Mouse (Mus musculus) kidney, postnatal 4 days (tissue): Measurements from ENCODE around the gene Arel1.
A peak's percentile ranks its signal among the peaks of the same experiment; 100 is the strongest.

Experiments
- DNase-seq, 2 experiments: peaks; one replicate each; pipeline ENCODE4 v3.0.0; 2021; ENCODE audit warnings: mixed read lengths in 2 of 2

Gene Arel1

DNA sequence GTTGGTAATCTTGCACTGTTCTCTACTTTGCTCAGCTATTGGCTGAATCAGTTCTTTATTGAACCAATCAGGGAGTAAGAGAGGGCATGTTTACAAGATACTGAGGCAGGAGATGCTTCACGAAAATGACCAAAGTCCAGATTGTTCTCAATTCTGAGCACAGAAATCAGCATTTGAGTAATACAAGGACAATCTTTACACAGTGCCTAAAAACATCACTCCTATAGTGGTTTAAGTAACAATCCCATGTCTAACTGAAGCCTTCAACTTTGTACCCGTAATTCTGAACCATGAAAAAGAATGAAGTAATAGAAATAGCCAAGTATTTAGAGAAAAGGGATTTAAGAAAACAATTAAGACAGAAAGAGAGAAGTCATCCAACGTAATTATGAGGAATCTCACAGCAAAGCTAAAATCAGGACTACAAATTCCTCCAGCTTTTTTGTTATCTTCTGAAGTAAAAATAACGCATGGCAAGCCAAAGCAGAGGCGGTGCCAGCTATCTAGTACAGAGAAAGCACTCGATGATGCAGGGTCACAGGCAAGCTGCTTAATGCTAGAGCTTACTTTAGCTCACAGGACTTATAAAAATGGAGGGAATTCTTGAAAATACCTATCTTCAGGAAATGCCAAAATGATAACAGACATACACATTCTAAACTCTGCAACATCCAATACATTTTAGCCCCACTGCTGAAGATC is 22.0 kb downstream of the Arel1 start:
- DNase-seq, result no peak

DNA sequence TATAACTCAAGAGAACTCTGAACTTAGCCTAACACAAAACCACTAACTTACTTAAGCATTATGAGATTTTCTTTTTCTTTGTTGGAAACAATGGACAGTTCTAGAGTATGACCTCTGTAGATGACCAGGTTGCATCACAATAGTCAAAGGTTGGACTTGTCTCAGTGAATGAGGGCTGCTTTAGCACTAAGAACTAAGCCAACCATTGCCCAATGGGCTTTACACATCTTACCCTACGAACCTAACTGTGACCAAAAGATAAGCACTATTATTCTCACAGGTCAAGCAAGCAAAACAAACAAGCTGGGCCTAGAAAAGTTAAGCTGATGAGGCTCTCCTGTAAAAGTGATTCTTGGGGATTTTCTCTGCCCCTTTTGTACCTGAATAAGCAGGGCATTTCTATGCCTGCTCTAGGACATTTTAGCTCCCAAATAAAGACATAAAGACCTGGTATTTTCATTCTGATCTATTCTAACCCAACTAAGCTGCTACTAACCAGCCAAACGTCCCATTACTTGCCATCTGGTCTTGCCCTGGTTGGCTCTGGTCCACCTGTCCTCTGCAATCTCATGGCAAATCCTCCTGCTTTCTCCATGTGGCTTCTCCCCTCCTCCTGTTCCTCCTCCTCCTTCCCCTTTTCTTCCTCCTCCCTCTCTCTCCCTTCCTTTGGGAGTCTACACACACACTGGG is 22.7 kb downstream of the Arel1 start:
- DNase-seq, result no peak

DNA sequence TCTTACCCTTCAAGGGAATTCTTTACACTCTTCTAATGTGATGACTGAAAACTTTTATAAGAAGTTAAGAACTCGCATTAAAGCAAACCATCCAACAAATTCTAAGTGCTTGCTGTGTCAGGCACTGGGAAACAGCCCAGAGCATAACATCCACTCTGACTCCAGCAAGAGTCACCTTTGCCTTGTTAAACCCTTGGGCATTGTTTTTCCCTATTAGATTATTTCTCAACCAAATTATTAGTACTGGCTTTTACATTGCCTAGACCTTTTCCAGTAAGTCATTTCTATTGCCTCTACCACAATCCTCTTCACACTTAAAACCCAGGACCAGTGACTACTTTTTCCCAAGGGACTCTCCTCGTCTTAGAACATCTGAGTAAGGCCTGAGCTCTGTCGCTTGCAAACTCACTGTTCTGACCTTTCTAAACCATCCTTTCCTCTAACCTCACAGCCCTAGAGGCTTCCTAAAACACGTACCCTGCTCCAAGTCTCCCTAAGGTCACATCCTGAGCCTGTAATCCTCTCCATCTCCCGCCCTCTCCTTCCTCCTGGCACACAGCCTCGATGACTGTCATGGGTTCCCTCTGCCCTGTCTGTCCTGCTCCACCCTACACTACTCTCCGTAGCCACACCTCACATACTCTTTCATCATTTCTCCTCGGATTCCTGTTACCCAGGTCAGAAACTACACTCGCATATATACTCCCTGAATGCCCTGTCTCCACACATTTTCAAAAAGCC is 25.7 kb downstream of the Arel1 start:
- no peak for DNase-seq

DNA sequence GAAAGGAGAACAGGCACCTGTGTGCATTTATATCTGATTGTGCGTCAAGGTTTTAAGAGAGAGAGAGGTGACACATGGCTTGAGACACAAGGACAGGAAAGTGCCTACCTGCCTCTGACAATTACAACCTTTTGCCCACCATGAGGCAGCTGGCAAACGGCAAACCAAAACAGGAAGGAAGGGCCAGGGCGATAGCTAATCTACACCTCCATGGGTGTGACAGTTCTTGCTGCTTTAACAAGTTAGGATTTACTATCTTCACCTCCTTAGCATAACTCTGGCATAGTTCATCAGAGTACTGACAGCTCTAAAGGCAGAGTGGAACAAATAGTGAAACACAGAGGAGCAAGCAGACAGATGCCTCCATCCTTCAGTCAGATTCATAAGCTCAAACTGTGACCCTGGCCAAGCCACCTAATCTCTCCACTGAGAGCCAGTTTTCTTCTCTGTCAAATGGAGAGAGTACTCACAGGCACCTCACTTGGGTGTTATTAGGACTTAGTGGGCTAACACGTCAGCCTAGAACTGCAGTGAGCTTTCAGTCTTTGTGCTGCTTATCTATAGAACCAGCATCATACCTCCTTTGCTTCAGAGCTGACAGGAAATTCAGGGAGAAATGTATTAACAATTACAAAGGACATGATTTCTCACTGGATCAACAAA is 26.4 kb downstream of the Arel1 start:
- DNase-seq, result no peak

DNA sequence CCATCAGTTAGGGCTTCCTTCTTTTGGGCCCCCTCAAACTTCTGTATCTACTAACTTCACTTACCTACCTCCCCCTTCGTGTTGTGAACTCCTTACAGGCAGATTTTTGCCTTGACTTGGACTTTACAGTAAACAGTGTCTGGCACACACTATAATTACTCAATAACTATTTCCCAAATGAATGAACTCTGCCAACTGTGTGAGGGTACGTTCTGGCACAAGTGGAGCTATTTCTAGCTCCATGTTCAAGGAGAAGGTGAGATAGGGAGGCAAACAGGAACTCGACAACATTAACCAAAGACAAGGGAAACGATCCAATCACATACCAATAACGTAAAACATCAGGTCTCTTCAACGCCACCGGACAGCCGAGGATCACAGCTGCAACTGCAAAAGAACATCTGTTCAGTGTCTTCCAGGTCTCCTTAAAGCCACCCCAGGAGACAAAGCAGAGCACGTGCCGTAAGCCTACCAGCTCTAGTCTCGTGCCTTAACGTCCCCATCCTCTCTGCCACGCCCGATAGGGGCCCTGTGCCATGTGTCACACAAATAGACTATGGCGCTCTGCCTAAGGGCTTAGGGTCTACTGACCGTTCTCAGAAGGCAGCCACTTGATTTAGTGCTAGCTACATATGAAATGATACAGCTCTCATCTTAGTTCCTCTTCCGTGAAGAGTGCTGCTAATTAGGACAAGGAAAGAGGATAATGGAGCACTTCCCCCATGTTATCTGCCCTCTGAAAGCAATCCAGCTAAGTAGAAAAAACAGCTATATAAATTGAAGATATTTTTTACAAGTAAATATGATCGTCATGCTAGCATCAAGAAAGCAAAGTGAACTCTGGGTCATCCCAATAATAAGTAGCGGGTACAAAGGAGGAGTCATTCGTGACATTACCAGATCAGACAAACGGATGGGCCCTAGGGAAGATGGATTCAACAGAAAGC is 27.4 kb downstream of the Arel1 start:
- no peak for DNase-seq

DNA sequence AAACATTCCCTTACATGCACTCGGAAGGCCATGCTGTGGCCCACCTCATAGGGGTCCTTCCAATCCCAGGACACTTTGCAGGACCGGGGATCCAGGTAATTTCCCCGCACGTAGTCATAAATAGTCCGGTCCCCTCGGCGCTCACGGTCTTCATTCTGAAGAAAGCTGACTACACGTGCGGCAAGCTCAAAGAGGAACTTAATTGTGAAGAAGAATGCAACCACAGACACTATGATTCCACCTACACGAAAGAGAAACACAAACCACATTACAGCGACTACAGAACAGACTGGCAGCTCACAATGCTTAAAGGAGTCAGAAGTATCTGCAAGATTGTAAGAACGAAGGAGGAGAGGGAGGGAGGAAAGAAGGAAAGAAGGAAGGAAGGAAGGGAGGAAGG is 29.0 kb downstream of the Arel1 start:
- no peak for DNase-seq

DNA sequence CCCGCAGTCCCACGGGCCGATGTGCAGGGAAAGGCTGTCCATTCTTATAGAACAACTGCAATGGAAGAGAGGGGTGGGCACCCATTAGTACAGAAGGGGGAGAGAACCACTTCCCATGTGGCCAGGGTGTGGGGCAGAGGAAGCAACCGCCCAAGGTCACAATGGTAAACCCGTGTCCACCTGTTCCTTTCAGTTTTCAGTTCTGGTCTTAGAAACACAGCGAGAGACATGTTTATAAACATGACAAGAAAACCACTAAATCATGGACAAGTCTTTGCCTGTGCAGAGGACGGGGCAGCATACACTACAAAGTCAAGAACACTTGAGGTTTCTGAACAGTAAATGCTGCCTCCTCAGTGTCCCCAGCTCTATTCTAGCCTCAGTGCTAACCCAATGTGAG is 30.4 kb downstream of the Arel1 start:
- no peak for DNase-seq

DNA sequence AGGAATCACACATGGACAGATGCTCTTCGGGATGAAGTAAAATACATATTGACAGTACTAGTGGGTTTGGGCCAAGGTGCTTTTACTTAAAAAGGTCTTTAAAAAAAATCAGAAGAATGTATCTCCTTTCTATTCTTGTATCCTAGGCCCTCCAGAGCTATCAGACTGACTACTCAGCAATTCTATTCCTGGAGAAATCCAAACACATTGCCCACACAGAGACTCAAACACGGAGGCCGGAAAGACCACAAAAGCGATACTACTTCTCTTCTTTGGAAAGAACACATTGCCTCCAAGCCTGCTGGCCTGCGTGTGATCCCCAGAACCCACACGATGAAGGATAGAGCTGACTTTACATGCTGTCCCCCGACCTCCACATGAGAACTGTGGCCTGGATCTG is 31.6 kb downstream of the Arel1 start:
- DNase-seq, result no peak

DNA sequence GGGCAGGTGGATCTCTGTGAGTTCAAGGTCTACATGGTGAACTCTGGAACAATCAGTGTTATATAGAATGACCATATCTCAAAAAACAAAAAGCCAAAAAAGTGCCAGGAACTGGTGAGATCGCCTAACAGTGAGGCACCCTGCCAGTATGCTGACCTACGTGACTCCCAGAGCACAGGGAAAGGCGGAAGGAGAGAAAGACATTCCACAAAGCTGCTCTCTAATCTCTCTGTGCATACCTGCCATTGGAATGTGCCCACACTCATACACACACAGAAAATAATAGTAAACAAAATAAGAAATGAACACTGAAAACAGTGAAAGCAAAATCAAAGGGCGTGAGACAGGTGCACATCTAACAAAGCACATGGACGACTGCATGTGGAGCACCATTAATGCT is 35.4 kb downstream of the Arel1 start:
- DNase-seq, result no peak

DNA sequence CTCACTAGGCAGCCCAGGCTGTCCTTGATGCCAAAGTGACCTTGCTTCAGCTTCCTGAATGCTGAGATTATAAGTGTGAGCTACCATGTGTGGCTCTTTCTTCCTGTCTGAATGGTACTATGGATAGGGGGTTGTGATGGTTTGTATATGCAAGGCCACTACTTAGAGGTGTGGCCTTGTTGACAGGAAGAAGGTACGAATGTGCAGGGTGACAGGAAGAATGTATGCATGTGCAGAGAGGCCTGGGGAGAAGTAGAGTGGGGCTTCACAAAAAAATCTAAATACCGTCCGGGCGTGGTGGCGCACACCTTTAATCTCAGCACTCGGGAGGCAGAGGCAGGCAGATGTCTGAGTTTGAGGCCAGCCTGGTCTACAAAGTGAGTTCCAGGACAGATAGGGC is 38.5 kb downstream of the Arel1 start:
- no peak for DNase-seq

DNA sequence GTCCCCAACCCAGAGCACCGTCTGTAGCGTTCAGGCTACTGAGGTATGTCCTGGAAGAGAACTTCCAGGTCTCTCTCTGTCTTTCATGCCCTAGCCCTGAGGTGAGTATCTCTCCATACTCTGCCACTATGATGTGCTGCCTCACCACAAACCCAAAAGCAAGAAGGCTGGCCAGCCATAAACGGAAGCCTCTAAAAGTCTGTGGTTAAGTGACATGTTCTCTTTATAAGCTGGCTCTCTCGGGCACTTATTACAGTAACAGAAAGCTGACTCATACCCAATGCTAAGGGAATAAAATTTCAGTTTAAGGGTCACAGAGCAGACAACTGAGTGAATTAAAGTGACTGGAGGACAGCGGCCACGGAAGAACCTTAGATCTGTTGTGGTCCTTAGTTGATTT is 44.2 kb downstream of the Arel1 start:
- no peak for DNase-seq

DNA sequence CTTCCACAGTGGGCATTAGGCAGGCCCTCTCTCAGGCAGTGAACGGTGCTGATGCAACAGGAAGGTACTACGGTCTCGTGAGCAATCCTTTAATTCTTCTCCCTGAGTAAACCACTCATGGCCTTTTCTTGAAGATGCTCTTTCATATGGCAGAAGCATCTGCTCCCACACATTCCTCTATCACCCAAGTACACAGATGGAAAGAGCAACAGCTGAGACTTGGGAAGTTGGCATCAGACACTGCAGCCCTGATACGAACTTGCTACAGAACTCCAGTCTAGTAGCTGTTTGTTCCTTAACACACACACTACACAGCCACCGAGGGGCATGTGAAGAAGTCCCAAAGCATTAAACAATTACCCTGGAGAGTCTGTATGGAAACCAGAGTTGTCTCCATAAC is 46.4 kb downstream of the Arel1 start:
- DNase-seq, result no peak

DNA sequence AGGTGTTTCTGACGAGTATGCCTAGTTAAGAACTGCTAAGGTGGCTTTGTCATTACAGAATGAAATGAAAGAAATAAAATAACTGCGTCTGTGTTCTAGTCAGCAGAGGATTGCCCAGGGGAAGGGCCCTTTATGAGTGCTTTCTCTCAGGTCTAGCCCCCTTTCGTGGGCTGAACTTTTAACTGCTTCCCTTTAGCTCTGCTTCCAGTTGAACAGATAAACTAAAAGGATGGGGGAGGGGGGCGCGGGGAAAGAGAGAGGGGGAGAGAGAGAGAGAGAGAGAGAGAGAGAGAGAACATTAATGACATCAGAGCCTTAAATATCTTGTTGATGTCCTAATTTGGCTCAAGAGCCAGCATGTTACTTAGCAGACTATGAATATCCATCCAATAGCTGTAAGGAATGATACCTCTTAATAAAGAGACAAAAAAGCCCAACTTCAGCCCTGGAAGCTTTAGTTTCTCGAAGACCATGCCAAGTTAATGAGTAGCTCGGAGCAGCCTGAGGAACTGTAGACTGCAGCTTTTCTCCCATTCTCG is 48.8 kb downstream of the Arel1 start:
- DNase-seq, result no peak

DNA sequence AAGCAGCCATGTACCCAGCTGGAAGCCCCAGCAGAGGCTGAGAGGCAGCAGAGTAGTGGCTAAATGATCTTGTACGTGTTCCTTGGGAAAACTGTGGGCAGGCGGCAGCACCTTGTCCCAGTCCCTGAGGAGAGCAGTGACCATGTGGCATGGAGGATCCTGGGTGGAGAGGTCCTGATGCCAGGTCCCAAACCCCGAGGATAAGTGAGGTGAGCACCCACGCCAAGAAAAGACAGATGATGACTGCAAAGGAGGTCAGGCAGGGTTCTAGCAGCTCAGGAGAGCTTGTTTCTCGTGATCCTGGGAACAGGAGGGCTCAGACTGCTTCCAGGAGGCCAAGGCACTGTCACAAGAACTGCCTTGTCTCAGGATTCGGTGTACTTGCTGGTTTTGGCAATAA is 51.9 kb downstream of the Arel1 start:
- DNase-seq, result no peak

DNA sequence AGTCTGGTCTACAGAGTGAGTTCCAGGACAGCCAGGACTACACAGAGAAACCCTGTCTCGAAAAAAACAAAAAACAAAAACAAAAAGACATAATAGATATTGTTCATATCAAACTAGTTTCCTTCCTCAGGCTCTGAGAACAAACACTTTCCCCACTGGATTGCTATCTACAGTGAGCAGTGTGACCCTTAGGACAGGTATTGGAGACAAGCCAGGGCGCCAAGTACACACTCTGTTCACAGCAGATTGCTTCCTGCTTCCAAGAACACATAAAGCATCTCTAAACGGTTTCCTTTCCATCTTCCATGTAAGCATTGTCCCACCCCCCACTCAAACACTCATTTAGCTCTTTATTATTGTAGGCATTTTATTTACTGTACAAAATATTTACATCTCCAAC is 52.9 kb downstream of the Arel1 start:
- DNase-seq, result no peak

DNA sequence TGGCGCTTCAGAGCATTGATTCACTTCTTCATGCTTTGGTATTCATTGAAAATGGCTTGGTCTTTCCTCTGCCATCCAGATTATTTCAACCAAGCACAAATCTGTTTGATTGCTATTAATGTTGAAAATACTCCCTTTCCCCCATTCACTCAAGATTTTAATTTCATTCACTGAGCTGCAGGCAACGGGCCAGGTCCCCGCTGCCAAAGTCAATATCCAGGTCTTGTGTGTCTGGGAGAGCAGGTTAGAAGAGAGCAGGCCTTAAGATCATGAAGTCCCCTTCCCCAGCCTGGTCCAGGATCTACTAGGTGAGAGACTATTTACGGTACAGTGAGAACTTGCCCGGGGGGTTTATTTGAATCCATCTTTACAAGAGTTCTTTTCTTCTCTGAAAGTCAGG is 55.7 kb downstream of the Arel1 start:
- no peak for DNase-seq

DNA sequence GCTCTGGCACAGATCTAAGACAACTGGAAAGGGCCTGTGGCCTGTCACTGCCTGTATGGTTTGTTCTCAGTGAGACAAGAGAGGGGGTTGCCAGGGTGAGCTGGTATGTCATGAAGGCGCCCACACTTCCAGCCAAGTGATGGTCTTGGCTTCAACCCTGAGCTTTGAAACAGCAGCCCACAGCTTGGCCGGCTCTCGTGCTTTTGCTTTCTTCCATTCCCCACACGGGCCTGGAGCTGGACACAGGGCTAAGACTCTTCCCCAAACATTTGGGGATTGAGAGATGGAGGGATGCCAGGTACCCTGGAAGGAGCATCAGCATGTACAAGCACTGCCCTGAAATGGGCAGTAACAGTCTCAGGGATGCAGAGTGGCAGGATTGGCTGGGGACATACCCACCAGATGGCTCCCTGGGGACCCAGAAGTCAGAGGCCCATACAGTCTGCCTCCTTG is 58.0 kb downstream of the Arel1 start:
- DNase-seq, result no peak

DNA sequence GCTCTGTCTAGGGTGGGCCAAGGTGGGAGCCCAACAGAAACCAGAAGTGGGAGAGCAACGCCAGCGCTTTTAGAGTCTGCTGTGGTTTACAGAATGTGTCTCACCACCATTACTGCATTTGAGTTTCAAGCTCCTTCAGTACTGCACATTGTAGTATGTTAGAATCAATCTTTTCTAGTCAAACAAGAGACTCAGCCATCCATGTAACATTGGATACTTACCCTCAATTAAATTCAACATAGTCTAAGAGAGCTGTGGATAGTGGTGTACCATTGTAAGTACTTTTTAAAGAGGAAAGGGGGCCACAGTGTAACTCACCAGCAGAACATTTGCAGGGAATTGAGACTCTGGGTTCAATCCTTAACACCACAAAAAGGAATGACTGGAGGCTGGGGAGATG is 59.1 kb downstream of the Arel1 start:
- no peak for DNase-seq

DNA sequence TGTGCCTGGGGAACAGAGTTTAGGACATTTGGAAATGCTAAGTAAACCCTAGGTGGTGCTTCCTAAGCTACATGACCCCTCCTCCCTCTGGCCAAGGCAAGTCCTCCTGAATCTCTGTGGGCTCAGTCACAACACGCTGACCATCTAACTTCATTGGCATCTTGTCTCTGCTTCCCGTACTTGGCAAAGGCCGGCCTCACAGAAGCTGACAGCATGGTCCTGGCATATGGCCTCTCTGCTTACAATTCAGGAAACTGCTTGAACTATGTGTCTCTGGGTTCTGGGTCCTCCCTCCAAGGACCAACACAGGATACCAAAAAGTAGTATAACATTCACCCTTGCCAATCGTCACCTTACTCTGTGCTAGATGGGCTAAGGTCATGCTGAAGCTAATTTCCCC is 60.6 kb downstream of the Arel1 start:
- DNase-seq, result no peak

DNA sequence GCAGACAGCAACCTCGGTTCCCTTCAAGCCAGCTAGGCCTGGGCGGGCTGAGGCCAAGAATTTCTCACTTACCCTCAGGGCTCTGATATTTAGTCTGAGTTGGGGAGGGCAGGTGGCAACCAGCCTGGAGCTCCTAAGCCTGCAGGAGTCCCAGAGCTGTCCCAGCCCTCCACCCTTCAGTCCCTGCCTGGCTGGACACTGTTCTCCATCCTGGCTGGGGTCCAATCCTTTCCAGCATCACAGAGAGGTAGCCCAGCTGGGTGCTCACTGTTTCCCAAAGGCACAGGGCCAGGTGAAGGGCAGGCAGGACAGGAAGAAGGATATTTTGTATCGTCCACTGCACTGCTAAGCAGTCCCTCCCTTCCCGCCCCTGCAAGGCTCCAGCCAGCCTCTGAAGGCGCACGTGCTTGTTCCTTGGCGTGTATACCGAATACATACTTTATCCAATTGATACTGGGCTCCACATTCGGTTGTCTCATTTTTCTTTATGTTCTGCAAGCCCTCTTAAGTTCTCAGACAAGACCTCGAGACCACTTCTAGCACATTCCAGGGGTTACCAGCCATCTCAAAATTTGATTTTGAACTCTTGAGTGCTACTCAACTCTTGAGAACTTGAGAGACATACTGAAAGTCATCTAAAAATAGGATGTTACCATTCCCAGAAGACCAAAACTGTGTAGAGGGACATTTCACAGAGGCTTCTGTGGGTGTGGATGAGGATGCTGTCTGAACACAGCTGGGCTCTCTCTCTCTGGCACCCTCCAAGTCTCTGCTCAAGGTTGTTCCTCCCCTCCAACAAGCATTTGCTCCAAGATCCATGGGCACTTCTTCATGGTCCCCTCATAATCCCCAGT is 62.8 kb downstream of the Arel1 start:
- DNase-seq, result peak in 1 of 2 experiments; percentile 23

DNA sequence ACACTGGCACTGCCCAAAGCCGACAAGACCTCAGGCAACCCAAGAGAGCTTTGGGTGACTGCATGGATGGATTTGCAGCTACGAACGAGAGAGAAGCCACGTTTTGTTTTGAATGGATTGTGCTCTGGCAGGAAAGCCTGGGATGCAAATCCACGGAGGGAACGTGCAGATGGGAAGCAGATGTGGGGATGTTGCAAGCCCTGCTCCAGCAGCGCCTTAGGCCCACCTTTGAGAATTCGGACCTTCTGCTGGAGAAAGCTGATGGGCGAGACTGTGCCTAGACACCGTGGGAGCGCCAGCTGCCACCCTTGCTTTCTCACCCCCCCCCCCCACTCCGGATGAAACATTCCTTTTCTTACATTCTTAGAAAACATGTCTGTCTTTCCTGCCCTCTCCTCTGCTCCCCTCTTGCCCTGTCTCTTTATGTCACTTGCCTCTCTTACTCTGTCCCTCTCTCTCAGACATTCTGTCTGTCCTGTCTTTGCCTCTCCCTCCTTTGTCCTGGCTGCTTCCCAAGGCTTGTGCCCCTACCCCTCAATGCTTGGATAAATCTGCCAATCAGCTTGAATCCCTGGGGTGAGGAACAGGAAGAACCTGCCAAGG is 63.6 kb downstream of the Arel1 start:
- DNase-seq, result no peak
